Comparison of ENCODE assay signal across 17 mouse cellular contexts in the genomic region with DNA sequence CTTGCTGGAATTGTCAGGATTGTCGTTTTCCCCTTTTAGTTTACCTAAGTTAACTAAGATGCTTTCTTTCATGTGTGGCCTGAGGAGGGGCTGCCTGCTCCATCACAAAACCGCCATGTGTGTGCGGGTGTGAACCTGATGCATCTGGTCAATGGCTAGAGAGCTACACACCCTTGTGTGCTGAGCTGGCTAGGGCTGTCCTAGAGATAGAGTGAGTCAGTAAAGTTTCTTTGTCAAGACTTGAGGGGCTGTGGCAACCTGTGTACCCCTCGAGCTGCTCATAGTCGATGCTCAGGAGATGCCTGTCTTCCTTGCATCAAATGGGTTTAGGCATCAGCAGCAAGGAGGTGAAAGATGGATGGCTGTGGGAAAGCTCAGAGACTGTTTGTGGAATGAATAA.
DNase-seq lines count a peak whose midpoint lies in the region; ATAC-seq and TF ChIP-seq lines count a peak whose summit lies in the region.
"Had no signal": no experiment of that assay in that cellular context is flagged by ENCODE, and none has a peak within 500 bp of the region (broad histone marks: within the 10 kb centered on the region; RNA-seq: fewer than 3 reads in every experiment).

No protein-coding gene starts in this region.

- H3K9me3 ChIP-seq in intestine, embryonic 14.5 days (ENCODE audit: control insufficient read depth, low read length) = no peaks in the 10 kb centered on the region
- H3K9me3 ChIP-seq in intestine, postnatal 0 days (ENCODE audit: control insufficient read depth) = no peaks in the 10 kb centered on the region
- no peaks in the 10 kb centered on the region for H3K9me3 ChIP-seq in hindbrain, embryonic 14.5 days (ENCODE audit: control insufficient read depth, low read length)
- H3K9me3 ChIP-seq: limb, embryonic 13.5 days had no signal

- DNase-seq in intestine, embryonic 14.5 days (ENCODE audit: low spot score) = peak; percentile 50
- DNase-seq in urinary bladder, adult 2 months (ENCODE audit: low spot score) = peak; percentile 10
- no peak for DNase-seq in urinary bladder, postnatal 10 days (ENCODE audit: low spot score)
- no peak for DNase-seq in hindbrain, embryonic 14.5 days (ENCODE audit: low spot score)
- no peak for DNase-seq in kidney, postnatal 25 days
- DNase-seq in left cerebral cortex, postnatal 36 days (ENCODE audit: low spot score in 2 of 2) = no peak
- DNase-seq: cerebellum, adult 9-10 months; gastrocnemius, adult 2 months; heart, postnatal 36 days; kidney, adult 2 months; lung, adult 2 months; thymus, adult 18-20 months had no signal

- H3K4me1 ChIP-seq in intestine, embryonic 14.5 days (replicated peaks; ENCODE audit: control insufficient read depth, insufficient read depth, low read length) = peaks cover 51% of the 10 kb centered on the region
- H3K4me1 ChIP-seq in intestine, postnatal 0 days (replicated peaks; ENCODE audit: control insufficient read depth, insufficient read depth, low read length) = peaks cover 3% of the 10 kb centered on the region; the same call in 1 of the 2 replicates
- peaks cover 48% of the 10 kb centered on the region for H3K4me1 ChIP-seq in hindbrain, embryonic 14.5 days (replicated peaks; ENCODE audit: control insufficient read depth, insufficient read depth, low read length)

- H3K4me3 ChIP-seq in intestine, embryonic 14.5 days (ENCODE audit: low read depth, low read length) = no peak overlapping the region
- no peak overlapping the region for H3K4me3 ChIP-seq in intestine, postnatal 0 days (ENCODE audit: low read depth, low read length)
- no peak overlapping the region for H3K4me3 ChIP-seq in hindbrain, embryonic 14.5 days (replicated peaks; ENCODE audit: low read length)
- H3K4me3 ChIP-seq: gastrocnemius, adult 2 months; limb, embryonic 13.5 days; myocyte had no signal

- H3K9ac ChIP-seq in intestine, embryonic 14.5 days (ENCODE audit: low read length) = no peak overlapping the region
- no peak overlapping the region for H3K9ac ChIP-seq in intestine, postnatal 0 days (ENCODE audit: low read depth, low read length)
- no peak overlapping the region for H3K9ac ChIP-seq in hindbrain, embryonic 14.5 days
- H3K9ac ChIP-seq: limb, embryonic 13.5 days had no signal

- no peak for TF ChIP-seq CTCF in intestine, postnatal 0 days (IDR thresholded peaks at IDR 0.05; ENCODE audit: low read depth)

- peaks cover 21% of the 10 kb centered on the region for H3K36me3 ChIP-seq in intestine, embryonic 14.5 days (ENCODE audit: control insufficient read depth, insufficient read depth, low read length)
- H3K36me3 ChIP-seq in intestine, postnatal 0 days (ENCODE audit: control insufficient read depth, insufficient read depth) = no peaks in the 10 kb centered on the region
- H3K36me3 ChIP-seq in hindbrain, embryonic 14.5 days (replicated peaks; ENCODE audit: control insufficient read depth, insufficient read depth) = peaks cover 54% of the 10 kb centered on the region

- peak overlapping the region; percentile 79; the same call in 1 of the 2 replicates for H3K27ac ChIP-seq in intestine, embryonic 14.5 days (ENCODE audit: low read depth)
- no peak overlapping the region for H3K27ac ChIP-seq in intestine, postnatal 0 days (ENCODE audit: low read depth, low read length)
- H3K27ac ChIP-seq in hindbrain, embryonic 14.5 days = peak overlapping the region; percentile 18; the same call in 1 of the 2 replicates
- H3K27ac ChIP-seq: gastrocnemius, adult 2 months; limb, embryonic 13.5 days had no signal

- 66% methylated on average over 5 of the region's 5 CpGs for WGBS in intestine, embryonic 14.5 days
- WGBS in intestine, postnatal 0 days = 79% methylated on average over 5 of the region's 5 CpGs
- WGBS in hindbrain, embryonic 14.5 days = 74% methylated on average over 5 of the region's 5 CpGs

- H3K27me3 ChIP-seq in intestine, embryonic 14.5 days (replicated peaks; ENCODE audit: control insufficient read depth, insufficient read depth, low read length) = no peaks in the 10 kb centered on the region
- H3K27me3 ChIP-seq in intestine, postnatal 0 days (replicated peaks; ENCODE audit: control insufficient read depth, insufficient read depth, low read length) = peaks cover 5% of the 10 kb centered on the region; the same call in 1 of the 2 replicates
- no peaks in the 10 kb centered on the region for H3K27me3 ChIP-seq in hindbrain, embryonic 14.5 days (ENCODE audit: control insufficient read depth, insufficient read depth, low read length)
- H3K27me3 ChIP-seq: limb, embryonic 13.5 days had no signal

- ATAC-seq in intestine, embryonic 14.5 days (replicated peaks; ENCODE audit: low FRiP score, low TSS enrichment, low read depth) = no peak
- ATAC-seq in intestine, postnatal 0 days = no peak
- no peak for ATAC-seq in hindbrain, embryonic 14.5 days (ENCODE audit: low FRiP score)
- ATAC-seq: activated CD4-positive, CD25-positive, alpha-beta regulatory T cell, adult 4 months had no signal

- no peak overlapping the region for H3K4me2 ChIP-seq in intestine, embryonic 14.5 days (ENCODE audit: low read length)
- no peak overlapping the region for H3K4me2 ChIP-seq in intestine, postnatal 0 days (replicated peaks; ENCODE audit: low read depth)
- H3K4me2 ChIP-seq in hindbrain, embryonic 14.5 days (replicated peaks) = no peak overlapping the region
- H3K4me2 ChIP-seq: heart, embryonic 11.5 days; limb, embryonic 13.5 days had no signal

- intact Hi-C loops in left cerebral cortex, postnatal 36 days (cut with DNase I) = no loop called here

Comparison
In these comparisons a context has a peak if more than half of its experiments do, and no peak if none do; other contexts are left out.
1. DNase-seq: peak in intestine, embryonic 14.5 days (single experiment) and urinary bladder, adult 2 months (single experiment); none in urinary bladder, postnatal 10 days (single experiment), hindbrain, embryonic 14.5 days (single experiment), kidney, postnatal 25 days (0 of 2) and left cerebral cortex, postnatal 36 days (0 of 2).